Mouse (Mus musculus): Measurements from ENCODE around the gene Itga9.

Gene Itga9

GRCm38 (mm10) chr9:118730172-118730571, 123.7 kb downstream of the Itga9 start:
- DNase-seq, result no peak

GRCm38 (mm10) chr9:118730871-118731390, 124.4 kb downstream of the Itga9 start:
- DNase-seq, result no peak

GRCm38 (mm10) chr9:118731650-118732049, 125.2 kb downstream of the Itga9 start:
- no peak for DNase-seq

GRCm38 (mm10) chr9:118733601-118734000, 127.1 kb downstream of the Itga9 start:
- DNase-seq, result no peak

- DNase-seq, result no peak
Observed at GRCm38 (mm10) chr9:118737124-118737523, 130.6 kb downstream of the Itga9 start.

GRCm38 (mm10) chr9:118737601-118738137, 131.2 kb downstream of the Itga9 start:
- DNase-seq, result peak; percentile 43

GRCm38 (mm10) chr9:118738311-118738710, 131.8 kb downstream of the Itga9 start:
- no peak for DNase-seq

GRCm38 (mm10) chr9:118739071-118739470, 132.6 kb downstream of the Itga9 start:
- DNase-seq, result no peak

GRCm38 (mm10) chr9:118739659-118740058, 133.2 kb downstream of the Itga9 start:
- DNase-seq, result no peak

GRCm38 (mm10) chr9:118741268-118741667, 134.8 kb downstream of the Itga9 start:
- peak; percentile 38 for DNase-seq

- no peak for DNase-seq
Observed at GRCm38 (mm10) chr9:118749335-118749949, 143.0 kb downstream of the Itga9 start.

- DNase-seq, result no peak
Observed at GRCm38 (mm10) chr9:118750828-118751227, 144.3 kb downstream of the Itga9 start.

GRCm38 (mm10) chr9:118752376-118752775, 145.9 kb downstream of the Itga9 start:
- no peak for DNase-seq

- no peak for DNase-seq
Observed at GRCm38 (mm10) chr9:118759462-118759861, 153.0 kb downstream of the Itga9 start.

GRCm38 (mm10) chr9:118761953-118762590, 155.6 kb downstream of the Itga9 start:
- no peak for DNase-seq

- peak; percentile 53 for DNase-seq
Observed at GRCm38 (mm10) chr9:118762759-118763158, 156.3 kb downstream of the Itga9 start.

GRCm38 (mm10) chr9:118763203-118763602, 156.7 kb downstream of the Itga9 start:
- no peak for DNase-seq

GRCm38 (mm10) chr9:118763646-118764045, 157.2 kb downstream of the Itga9 start:
- no peak for DNase-seq

GRCm38 (mm10) chr9:118765059-118765458, 158.6 kb downstream of the Itga9 start:
- no peak for DNase-seq

GRCm38 (mm10) chr9:118767008-118767407, 160.5 kb downstream of the Itga9 start:
- no peak for DNase-seq

GRCm38 (mm10) chr9:118768596-118768995, 162.1 kb downstream of the Itga9 start:
- no peak for DNase-seq

GRCm38 (mm10) chr9:118770366-118770765, 163.9 kb downstream of the Itga9 start:
- no peak for DNase-seq

GRCm38 (mm10) chr9:118774676-118775075, 168.2 kb downstream of the Itga9 start:
- no peak for DNase-seq

- no peak for DNase-seq
Observed at GRCm38 (mm10) chr9:118776880-118777438, 170.5 kb downstream of the Itga9 start.
